Mouse (Mus musculus) adrenal gland, postnatal 10 days (tissue): ENCODE results near the gene Armc12. TPM values are rescaled to one million over a fixed set of nuclear protein-coding genes. Genes with fewer than 3 reads are reported as not detected.

Experiments
- DNase-seq: peaks from one replicate; pipeline ENCODE4 v3.0.0; 2021; ENCODE audit warnings: mixed read lengths
- long read RNA-seq, 2 experiments: library from polyadenylated mRNA; stranded (forward); transcript quantifications; one replicate each; pipeline ENCODE4 v2.0.0; 2021
- total RNA-seq, 2 experiments: library from RNA; stranded (reverse); gene quantifications; 2 replicates each; pipeline ENCODE4 v1.2.3; 2021

Armc12 gene
- not detected for total RNA-seq
- long read RNA-seq, experiment 1 = 0 reads
- long read RNA-seq, experiment 2 = 0 reads

DNA sequence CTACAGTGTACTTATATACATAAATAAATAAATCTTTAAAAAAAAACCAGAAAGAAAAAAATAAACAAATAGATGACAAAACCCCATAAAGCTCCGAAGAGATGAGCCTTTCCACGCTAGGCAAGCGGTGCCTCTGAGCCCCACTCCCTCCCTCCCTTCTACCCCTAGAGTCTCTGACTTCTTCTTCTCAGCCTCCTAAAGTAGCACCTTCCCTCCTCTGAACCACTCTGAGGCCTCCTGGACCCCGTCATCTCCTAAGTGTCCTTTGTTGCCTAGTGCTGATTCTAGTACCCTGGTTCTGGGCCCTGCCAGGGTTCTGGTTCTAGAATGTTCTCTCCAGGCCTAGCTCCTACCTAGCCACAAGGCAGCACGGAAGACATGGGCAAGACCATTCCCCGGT lies at the start of gene Armc12:
Gene Armc12 (plus strand): TSS at position 301 of the 400 bp plus-strand sequence.
- DNase-seq = no peak

DNA sequence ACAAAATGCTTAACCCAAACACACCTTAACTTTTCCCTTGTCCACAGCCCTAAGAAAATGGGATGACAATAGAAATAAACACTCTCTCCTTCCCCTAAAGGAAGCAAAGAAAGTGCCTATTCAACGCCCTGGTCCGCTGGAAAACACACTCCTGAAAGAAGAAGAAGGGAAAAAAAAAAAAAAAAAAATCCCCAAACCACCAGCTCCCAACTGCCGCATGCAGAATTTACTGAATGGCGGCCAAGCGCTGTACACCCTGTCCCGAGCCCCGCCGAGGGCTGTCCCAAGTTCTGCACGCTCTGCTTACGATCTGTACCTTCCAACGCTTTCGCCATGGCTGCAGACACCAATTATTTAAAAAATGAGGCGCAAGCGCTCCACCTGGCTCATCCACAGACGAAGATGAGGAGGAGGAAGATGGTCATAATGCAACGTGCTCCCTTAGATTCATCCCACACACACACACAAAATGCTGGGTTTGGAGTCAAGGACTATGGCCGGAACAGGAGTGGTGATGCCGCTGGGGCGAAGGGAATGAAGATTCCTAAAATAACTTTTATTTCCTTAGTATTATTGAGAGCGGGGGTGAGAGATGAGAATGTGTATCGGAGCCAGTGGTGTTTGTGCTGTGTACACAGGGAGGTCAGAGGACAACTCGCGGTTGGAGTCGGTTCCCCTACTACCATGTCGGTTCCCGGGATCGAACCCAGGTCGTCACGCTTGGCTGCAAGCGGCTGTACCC lies 45.7 kb upstream of the Armc12 start:
- DNase-seq = peak; percentile 68

DNA sequence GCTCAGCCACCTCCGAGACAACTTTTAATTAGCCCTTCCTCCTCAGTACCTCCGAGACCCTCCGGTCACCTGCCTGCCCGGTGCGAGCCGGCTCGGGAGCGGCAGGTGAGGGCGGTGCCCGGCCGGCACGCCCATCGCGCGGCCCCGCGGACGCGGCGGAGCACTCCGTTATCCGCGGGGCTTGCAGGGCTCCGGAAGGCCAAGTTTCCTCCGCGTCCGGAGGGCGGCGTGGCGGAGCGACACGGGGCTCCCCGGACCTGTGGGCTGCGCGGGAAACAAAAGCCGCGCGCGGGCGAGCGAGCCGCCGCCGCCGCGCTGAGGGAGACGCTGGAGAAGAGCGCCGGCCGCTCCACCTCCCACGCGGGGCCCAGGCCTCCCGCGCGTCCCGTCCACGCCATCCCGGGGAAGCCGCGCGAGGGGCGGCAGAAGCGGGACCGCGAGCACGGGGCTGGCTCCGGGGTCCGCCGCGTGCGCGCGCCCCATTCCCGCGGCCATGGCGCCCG lies 45.1 kb upstream of the Armc12 start:
- DNase-seq = peak; percentile 62

DNA sequence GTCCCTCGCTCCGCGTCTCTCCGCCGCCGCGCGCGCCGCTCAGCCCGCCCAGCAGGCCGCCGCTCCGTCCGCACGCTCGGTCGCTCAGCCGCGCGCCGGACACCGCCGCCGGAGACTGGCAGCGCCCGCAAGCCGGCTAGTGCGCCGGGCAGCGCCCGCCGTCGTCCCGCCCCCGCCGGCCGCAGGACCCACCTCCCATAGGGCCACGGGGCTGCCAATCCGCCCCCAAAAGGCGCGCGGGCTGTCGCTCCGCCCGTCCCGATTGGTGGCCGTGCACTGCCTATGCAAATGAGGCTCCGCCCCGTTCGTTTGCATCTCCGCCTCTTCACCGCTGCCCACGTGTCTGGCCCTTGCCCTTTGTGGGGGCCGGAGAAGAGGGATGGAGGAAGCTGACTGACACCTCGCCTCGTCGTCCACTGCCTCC lies 44.6 kb upstream of the Armc12 start:
- peak; percentile 100 for DNase-seq

DNA sequence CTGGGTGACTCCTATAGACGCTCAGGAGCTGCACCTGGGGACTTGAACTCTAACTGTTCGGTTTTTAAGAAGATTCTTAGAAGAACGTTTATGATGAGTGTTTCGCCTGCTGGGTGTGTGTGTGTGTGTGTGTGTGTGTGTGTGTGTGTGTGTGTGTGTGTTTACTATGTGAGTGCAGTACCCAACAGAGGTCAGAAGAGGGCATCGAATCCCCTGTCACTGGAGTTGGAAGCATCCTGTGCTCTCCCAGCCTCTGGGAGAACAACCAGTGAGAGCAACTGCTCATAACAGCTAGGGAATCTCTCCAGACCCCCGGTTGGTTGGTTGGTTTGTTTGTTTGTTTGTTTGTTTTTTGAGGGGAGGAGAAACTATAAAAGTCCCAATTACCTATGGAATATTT lies 43.9 kb upstream of the Armc12 start:
- no peak for DNase-seq

DNA sequence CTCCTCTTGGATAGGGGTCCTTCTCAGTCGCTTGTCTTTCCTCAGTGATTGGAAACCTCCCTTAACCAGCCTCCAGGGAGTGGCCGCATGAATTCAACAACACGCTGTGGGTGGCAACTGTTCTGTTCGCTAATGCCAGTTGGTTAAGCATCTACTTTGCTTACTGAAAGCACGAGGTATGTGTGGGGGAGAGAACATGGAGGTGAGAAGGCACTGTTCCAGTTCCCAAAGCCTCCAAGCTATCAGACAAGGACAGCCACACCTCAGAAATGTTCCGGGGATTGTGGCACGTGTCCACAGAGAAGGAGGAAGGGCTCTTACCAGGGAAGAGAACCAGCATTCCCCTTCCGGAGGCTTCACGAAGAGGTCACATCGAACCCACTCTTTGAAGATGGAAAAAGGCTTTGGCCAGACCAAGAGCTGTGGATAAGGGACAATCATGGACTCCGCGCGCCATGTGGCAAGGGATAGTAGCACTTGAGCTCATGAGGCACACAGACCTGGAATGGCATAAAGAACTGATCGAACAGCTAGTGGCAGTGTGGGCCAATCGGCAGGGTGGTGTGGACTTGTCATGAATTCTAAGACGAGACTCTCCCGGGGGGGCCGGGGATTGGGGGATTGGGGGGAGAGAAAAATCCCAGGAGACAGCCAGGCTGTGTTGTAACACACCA lies 42.9 kb upstream of the Armc12 start:
- DNase-seq = no peak

DNA sequence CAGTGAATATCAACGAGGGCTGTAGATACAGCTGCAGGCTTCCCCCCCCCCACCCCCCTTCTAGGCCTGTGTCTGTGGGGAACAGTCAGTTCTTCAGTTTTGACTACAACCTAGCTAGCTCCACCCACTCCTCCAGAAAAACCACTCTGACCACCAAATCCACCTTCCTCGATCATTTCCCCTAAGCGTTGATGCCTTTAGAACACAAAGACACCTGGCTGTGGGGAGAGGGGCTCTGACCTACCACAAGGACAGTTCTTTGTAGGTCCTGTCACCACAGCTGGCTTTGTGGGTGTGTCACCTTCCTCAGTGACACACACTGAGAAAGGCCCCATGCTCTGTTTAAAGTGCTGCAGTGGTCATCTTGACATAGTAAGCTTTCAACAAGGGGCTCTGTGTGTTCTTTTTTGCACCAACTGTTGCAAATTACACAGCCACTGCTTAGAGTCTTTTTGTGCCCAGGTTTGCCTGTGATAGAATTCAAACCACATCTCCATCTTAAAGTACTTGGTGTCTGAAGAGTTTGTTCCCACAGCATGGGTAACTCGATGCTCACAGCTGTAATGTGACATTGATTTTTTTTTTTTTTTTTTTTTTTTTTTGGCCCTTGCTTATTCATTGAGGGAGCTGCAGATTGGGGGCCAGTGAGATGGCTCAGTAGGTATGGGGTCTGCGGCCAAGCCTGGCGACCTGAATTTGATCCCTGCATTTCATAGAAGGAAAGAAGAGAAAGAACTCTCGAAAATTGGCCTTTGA lies 42.2 kb upstream of the Armc12 start:
- DNase-seq = no peak

DNA sequence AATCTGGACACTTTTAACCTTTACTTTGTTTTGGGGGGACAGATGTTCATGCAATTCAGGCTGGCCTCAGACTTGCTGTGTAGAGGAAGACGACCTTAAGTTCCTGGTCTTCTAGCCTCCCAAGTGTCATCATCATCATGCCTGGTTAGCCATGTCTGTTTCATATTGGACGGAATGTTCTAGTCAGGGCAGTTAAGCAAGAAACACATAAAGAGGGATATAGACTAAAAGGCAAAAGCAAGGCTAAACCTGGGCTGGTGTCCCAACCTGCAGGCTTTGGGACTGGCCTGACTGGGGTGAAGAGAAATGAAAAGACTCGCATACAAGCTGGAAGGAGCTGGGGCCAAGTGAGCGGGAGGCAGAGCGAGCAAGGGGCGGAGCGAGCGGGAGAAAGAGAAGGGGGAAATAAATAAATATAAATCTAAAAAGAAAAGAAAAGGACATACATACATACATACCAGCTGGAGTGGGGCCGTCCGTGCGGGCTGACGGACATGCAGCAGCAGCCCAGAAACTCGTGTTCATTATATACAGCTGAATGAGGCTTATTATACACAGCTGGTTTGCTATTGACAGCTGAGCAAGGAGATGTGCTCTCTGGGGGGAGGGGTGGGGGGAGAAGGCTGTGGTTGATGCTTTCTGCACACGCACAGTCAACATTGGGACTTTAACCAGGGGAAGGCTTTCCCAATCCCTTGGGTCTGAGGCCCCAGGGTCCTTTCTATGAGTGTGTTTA lies 39.4 kb upstream of the Armc12 start:
- no peak for DNase-seq

DNA sequence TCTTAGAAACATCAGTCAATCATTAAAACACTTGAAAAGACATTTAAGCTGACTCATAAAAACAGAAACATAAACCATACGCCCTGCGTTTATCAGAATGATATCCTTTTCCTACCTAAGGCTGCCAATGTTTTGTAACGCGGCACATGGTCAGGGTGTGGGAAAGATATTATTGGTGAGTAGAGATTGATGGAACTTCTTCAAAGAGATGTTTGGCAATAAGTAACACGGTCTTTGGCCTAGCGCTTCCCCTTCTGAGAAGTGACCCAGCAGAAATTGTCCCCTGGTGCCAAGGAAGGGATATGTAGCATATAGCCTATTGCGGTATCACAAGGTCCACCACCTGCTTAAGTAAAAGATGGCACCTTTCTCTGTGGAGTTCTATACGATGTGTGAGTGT lies 34.8 kb upstream of the Armc12 start:
- DNase-seq = no peak

DNA sequence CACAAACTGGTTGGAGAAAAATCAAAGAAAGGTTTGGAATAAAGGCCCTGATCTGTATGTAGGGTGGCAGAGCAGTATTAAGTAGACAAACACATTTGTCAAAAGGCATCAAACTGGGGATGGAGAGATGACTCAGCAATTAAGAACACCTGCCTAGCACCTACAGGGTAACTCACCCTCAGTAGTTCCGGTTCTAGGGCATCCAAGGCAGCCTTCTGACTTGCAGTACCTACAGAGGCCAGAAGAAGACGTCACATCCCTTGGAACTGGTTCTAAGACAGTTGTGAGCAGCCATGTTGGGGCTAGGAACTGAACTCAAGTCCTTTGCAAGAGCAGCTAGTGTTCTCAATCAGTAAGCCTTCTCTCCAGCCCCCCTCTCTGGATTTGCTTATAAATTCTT lies 31.4 kb upstream of the Armc12 start:
- DNase-seq = no peak

DNA sequence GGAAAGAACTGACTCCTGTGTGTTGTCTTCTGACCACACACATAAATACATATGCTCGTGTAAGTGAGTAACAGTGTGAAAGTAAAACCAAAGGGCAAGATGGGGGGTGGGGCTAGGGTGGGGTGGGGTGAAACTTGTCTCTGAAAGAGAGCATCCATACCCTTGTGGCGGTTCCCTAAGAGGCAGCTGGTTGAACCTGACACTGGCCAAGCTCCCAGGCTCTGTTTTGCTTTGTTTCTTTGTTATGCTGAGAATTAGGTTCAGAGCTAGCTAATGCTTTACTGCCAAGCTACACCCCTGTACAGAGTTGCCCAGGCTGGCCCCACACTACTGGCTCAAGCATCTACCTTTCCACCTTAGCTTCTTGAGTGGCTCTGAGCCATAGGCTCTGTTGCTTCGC lies 30.1 kb upstream of the Armc12 start:
- DNase-seq = no peak

DNA sequence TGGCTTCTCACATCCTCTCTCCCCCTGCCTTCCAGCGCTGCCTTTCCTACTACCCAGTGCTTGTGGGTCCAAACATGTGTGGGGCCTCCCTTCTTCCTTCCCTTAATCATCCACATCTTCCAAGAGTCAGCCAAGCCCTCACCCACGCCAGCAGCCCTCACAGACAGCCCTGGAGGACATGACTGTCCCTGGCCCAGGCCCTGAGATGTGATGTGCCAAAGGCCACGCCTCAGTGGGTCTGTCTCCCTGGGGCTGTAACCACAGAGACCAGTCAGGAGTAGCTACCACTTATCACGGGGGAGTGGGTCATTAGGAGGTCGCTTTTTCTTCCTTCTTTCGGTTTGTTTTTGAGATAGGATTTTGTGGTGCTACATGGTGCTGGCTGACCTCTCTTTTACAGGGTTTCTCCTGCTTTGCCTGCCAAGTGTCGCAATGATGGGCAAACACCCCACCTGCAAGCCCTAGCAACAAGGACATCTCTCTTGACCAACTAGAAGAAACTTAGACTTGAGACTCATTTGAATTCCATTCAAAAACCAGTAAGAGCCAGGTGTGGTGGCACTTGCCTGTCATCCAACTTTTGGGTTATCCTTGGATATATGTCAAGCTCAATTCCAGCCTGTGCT lies 28.3 kb upstream of the Armc12 start:
- DNase-seq = no peak

DNA sequence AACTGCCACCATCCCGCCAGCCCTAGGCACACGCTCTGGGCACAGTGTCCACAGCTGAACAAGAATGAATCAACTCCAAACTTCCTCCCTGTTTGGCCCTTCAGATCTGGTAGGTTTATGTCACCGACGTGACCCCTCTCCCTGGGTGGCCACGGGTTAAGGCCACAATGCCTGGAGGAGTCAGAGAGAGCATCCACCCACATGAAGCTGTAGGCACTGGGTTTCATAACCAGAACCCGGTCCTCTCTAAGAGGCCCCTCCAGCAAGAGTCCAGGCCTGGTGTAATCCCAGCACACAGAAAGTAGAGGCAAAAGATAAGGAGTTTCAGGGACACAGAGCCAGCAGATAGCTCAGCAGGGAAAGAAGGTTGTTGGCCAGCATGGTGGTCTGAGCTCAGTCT lies 26.4 kb upstream of the Armc12 start:
- DNase-seq = no peak

DNA sequence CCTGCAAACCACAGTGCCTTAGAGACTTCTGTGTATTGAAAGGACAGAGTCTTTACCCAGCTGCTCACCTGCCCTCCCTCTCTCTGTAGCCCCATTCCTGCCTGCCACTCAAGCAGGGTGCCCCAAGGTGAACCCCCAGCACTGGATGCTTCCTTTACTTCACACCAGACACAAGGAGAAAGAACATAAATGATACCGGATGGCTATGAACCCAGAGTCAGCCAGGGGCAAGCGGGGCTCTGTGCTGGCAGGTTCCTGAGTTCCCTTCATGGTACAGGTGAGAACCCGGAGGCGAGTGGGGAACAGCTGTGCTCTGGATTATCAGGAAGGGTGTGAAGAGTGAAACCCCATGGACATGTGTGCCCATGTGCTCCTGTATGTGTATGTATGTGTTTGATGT lies 25.0 kb upstream of the Armc12 start:
- no peak for DNase-seq

DNA sequence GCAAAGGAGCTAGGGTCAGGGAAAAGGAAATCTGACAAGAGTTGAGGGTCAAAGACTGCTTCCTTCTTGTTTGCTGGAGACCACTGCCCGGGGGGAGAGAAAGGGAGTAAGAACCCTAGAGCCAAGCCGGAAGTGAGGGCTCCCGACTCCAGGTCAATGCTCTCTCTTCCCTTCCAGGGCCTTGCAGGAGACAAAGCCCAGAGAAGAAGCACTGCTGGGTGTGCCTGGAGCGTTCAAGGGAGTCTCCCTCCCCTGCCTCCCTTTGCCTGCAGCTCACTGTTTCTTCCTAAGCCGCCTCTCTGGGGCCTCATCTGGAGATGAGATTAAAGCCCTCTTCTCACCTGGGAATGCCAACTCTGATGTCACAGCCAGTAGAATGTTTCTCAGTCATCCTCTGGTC lies 23.7 kb upstream of the Armc12 start:
- no peak for DNase-seq

DNA sequence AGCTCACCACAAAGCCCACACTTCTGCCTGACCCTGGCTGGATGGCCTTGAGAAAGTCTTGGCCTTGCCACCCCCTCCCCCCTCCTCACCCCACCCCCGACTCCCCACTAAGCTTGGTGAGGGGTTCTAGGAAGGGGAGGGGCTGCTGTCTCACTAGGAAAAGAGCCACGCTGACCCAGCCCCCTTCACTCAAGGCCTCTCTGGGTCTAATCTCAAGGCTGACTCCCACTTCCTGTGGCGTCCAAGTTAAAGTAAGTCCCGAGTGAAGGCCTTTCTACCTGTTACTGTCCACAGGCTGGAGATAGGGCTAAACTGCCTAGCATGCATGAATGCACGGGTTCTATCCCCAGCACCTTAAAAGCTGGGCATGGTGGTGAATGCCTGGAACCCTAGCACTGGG lies 23.1 kb upstream of the Armc12 start:
- peak; percentile 43 for DNase-seq

DNA sequence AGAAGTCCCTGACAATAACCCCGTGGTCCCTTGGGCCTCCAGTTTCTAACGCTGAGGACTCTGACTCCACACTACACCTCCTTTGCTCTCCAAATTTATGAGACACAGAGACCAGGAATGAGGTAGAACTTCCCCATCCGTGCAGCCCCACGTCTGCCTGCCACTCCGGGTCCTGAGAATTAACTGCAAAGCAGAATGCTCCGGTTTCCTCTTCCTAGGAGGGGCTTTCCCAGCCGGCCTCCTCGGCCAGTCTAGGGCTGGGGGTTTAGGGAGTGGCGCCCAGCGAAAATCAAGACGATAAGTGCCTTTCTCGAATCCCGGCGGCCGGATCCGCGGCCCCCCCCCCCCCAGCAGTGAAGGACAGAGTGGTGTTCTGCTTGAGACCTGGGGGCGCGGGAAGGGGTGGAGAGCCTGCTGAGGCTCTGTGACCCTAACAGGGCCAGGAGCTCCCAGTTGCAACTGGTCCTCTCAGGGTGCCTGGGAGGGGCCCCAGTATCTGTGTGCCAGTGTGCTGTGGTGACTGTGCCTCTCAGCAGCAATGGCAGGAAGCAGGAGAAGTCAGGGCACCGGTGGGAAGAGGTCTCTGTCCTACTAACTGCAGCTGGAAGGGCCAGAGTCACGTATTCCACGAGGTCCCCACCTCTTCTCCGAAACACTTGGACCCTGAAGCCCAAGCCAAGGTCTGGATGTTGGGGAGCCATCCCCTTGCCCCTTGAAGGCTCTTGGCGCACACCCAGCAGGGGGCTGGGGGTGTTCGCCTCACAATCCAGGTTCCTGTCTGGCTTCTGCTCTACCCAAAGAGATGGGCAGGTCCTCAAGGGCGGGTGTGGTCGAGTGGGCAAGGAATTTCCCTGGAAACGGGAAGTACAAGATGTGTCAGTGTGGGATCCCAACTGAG lies 19.9 kb upstream of the Armc12 start:
- DNase-seq = no peak

DNA sequence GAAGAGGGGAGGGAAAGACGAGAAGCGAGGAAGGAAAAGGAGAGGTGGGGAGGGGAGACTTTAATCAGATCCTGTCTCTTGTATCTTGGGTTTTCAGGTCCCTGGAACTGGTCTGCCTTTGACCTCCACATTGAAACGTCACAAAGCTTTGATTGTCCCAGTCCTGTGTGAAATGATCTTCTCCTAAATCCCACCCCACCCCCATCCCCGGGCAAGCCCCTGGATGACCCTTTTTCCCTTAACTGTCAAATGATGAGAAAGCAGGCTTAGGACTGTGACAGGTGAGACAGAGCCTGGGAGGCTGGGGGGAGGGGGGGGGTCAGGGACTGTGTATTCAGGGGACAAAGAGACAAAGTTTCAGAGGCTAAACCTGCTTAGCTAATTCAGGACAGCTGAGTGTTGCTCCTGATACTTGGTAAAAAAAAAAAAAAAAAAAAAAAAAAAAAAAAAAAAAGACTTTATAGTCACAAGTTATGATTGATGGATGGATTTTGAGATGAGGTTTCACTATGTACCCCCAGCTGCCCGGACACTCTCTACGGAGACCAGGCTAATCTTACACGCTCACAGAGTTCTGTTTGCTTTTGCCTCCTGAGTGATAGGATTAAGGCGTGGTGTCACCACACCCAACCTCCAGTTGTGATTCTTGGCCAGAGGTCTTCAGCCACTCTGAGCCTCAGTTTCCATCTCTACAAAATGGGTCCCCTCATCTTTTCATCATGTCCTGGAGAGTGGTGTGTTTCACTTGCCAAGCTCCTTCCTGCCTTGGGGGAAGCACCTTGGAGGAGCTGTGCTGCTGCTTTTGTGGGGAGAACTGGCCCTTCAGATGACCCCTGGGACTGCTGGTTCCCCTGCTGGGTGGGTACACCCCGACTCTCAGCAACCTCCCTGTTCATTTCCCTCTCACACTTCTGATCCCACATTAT lies 18.7 kb upstream of the Armc12 start:
- no peak for DNase-seq

DNA sequence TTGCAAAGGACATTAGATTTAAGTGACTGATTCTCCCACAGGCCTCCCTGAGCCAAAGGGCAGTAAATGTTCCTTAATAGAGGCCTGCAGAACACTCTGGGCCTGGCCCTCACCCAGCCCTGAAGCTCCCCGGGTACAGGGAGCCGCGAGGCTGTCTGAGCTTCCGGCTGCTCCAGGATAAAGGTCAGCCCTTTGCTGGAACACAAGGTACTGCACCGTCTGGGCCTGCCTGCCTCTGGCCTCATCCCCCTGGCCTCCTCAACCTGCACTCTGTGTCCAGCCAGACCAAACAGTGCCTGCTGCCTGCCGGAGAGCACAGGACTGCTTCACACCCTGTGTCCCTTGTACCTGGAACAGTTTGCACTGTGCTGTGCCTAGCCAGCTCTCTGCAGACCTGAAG lies 17.9 kb upstream of the Armc12 start:
- peak; percentile 80 for DNase-seq

DNA sequence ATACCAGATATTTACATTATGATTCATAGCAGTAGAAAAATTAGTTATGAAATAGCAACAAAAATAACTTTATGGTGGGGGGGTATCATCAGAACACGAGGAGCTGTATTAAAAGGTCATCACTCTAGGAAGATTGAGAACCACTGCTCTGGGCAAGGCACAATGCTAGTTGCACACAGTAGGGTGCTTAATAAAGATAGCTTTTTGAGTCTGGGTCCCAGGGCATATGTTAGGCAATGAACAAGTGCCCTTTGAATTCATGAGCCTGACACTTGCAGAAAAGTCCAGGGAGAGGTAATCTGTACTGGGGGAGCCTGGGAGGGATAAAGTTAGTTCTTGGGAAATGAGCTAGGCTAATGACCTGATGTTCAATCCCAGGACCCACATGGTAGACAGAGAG lies 17.3 kb upstream of the Armc12 start:
- DNase-seq = no peak
